Mouse (Mus musculus): Measurements from ENCODE around the gene Prkcb. TPM values are rescaled to one million over a fixed set of nuclear protein-coding genes. Genes with fewer than 3 reads are reported as not detected.
A peak's percentile ranks its signal among the peaks of the same experiment; 100 is the strongest.
"Not testable (repeated sequence)": the region's sequence is repeated elsewhere in the genome, so short reads cannot be mapped to it uniquely, and the experiment has no call there.

Gene Prkcb
- total RNA-seq (2021) (1 to 10 TPM; 3.8 to 4.5 TPM), polyA plus RNA-seq (2012; rRNA removed) (3.6 and 4.5 TPM in 2 replicates)
- long read RNA-seq, transcript Prkcb-202 (17 exons, 2,911 nt): major isoform, 6 of 7 reads
- long read RNA-seq, partial matches to known transcripts: 0 of 7 reads
- long read RNA-seq, other reads (novel, unspliced or antisense): 0 of 7 reads

DNA sequence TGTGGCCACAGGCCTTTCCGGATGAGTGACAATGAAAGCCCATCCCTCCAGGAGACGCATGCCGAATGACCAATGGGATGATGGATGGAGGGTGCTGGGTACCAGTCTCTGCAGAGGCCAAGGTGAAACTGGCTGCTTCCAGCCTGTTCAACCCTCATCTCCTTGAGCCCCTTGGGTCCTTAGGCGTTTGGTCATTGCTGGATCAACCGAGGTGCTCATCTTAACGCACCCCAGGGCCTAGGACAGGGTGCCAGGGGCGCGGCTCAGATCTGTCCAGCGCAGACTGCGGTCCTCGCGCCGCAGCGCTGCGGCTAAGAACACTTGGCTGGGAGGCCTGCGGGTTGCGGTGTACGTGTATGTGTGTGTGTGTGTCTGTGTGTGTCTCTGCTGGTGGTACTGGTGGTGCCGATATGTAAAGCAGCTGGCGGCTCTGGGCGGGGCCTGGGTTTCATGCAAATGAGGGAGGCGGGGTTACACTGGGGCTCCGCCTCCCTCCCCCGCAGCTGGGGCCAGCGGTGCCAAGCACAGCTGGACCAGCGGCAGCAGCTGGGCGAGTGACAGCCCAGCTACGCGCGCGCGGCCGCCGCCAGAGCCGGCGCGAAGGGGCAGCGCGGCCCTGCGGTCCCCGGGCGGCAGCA lies at the start of gene Prkcb:
Prkcb (plus strand) TSS at position 147 of the 638 bp plus-strand sequence.
- Histone ChIP-seq H3K27me3 (ENCODE audit: control insufficient read depth, insufficient read depth, low read length) (peaks cover 2% of the 10 kb centered on the region; the same call in 1 of the 2 replicates), H3K27ac (no peak within 1 kb of the TSS), H3K79me2 (replicated peaks; ENCODE audit: control insufficient read depth, insufficient read depth, low read length) (no peaks in the 10 kb centered on the region), H3K9ac (ENCODE audit: low read depth, low read length) (no peak within 1 kb of the TSS), H3K36me3 (ENCODE audit: control insufficient read depth, insufficient read depth, low read length) (no peaks in the 10 kb centered on the region), H3K4me3 (peak within 1 kb of the TSS; percentile 31; the same call in 1 of the 2 replicates), H3K4me1 (ENCODE audit: control insufficient read depth, insufficient read depth, low read length) (no peaks in the 10 kb centered on the region)
- TF ChIP-seq EP300 (IDR thresholded peaks at IDR 0.05; ENCODE audit: insufficient read depth, low read depth, low read length) (no peak), POLR2A (IDR thresholded peaks at IDR 0.05; ENCODE audit: insufficient read depth, low read depth, low read length) (no peak), CTCF (IDR thresholded peaks at IDR 0.05) (no peak)
- 12% methylated on average over 26 of the region's 42 CpGs for WGBS
- intact Hi-C loops (cut with DNase I): no loop called here
- peak; percentile 67 to 80 for DNase-seq

DNA sequence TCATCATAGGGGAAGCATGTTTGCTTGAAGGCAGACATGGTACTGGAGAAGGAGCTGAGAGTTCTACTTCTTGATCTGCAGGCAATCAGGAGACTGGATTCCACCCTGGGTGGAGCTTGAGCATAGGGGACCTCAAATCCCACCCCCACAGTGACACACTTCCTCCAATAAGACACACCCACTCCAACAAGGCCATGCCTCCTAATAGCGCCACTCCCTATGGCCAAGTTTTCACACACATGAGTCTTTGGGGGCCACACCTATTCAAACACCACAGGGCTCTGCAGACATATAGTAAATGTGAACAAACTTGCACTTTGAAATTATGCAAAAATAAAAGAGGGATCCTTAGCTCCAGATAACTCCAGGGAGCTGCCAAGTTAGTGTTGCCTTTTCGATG lies 49.6 kb upstream of the Prkcb start:
- intact Hi-C loops (cut with DNase I): no loop called here
- H3K36me3 ChIP-seq (ENCODE audit: control insufficient read depth, insufficient read depth, low read length): no peaks in the 10 kb centered on the region
- H3K79me2 ChIP-seq (replicated peaks; ENCODE audit: control insufficient read depth, insufficient read depth, low read length): no peaks in the 10 kb centered on the region
- no peak for DNase-seq
- no peaks in the 10 kb centered on the region for H3K4me1 ChIP-seq (ENCODE audit: control insufficient read depth, insufficient read depth, low read length)
- no peak overlapping the region for H3K4me3 ChIP-seq
- no peak overlapping the region for H3K27ac ChIP-seq
- 76% methylated on average over 2 of the region's 2 CpGs for WGBS
- TF ChIP-seq CTCF (IDR thresholded peaks at IDR 0.05) (no peak), POLR2A (IDR thresholded peaks at IDR 0.05; ENCODE audit: insufficient read depth, low read depth, low read length) (no peak), EP300 (IDR thresholded peaks at IDR 0.05; ENCODE audit: insufficient read depth, low read depth, low read length) (no peak)
- no peak overlapping the region for H3K9ac ChIP-seq (ENCODE audit: low read depth, low read length)
- 0 out of 2 replicates have a peak, but pooled peaks cover 2% of the 10 kb centered on the region for H3K27me3 ChIP-seq (ENCODE audit: control insufficient read depth, insufficient read depth, low read length)

DNA sequence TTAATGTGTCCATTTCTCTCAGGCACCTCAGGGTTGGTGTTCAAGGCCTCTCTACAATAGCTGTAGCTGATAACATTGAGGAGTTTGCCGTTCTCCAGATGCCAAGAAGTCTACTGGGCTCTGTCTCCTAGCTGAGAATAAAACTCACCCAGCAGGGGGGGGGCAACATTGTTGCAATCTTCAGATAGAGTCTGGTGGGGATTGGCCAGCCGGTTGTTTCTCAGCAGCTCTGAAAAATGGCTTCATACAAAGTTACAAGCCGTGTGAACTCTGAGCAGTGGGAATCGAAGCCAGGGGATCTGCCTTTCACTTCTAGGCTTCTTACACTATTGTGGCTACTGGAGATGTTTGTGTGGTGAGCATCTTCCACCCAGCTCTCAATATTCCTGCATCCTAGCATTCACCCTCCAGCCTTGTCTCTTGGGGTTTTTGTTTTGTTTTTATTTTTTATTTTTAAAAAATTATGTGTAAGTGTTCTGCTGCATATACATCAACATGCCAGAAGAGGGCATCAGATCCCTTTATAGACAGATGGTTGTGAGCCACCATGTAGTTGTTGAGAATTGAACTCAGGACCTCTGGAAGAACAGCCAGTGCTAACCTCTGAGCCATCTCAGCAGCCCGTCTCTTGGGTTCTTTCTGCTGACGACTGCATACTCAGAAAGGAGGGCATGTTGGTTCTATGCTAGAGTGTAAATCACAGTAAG lies 48.0 kb upstream of the Prkcb start:
- Histone ChIP-seq H3K36me3 (ENCODE audit: control insufficient read depth, insufficient read depth, low read length) (no peaks in the 10 kb centered on the region), H3K79me2 (replicated peaks; ENCODE audit: control insufficient read depth, insufficient read depth, low read length) (no peaks in the 10 kb centered on the region), H3K9ac (ENCODE audit: low read depth, low read length) (no peak overlapping the region), H3K4me3 (no peak overlapping the region), H3K27me3 (ENCODE audit: control insufficient read depth, insufficient read depth, low read length) (0 out of 2 replicates have a peak, but pooled peaks cover 2% of the 10 kb centered on the region), H3K27ac (no peak overlapping the region), H3K4me1 (ENCODE audit: control insufficient read depth, insufficient read depth, low read length) (no peaks in the 10 kb centered on the region)
- intact Hi-C loops (cut with DNase I): no loop called here
- peak; percentile 25; the same call in 1 of the 2 replicates for TF ChIP-seq CTCF (IDR thresholded peaks at IDR 0.05)
- no peak for TF ChIP-seq POLR2A (IDR thresholded peaks at IDR 0.05; ENCODE audit: insufficient read depth, low read depth, low read length)
- WGBS: 65% methylated on average over 6 of the region's 6 CpGs
- no peak for DNase-seq

DNA sequence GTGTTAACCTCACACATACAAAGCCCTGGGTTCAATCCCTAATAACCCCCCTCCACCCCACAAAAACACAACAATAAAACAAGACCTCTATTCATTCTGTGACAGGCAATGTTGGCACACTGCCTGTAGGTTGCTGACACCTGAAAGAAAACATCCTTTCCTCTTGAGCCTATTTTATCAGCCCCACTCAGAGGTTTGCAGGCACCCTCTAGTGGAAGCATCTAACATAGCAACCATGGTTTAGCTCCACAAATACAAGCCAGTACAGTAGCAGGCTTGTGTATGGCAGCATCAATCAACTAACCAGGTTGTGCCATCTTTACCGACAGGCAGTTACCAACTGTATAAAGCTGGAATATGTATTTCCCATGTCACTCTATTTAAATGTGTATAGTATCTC lies 46.3 kb upstream of the Prkcb start:
- 40% methylated on average over 1 of the region's 1 CpGs for WGBS

DNA sequence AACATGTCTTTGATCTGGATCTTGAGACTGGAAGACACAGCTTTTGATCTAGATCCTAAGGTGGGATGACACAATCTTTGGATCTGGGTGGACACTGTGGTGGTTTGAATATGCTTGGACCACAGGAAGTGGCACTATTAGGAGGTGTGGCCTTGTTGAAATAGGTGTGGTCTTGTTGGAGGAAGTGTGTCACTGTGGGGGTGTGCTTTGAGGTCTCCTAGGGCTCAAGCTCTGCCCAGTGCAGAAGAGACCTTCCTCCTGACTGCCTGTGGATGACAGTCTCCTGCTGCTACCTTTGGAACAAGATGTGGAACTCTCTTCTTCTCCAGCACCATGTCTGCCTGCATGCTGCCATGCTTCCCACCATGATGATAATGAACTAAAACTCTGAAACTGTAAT lies 45.8 kb upstream of the Prkcb start:
- intact Hi-C loops (cut with DNase I): loop anchor here (1.0 kb wide), 1 partner anchor 43 kb away; no protein-coding TSS in a partner anchor
- not testable (repeated sequence) for H3K36me3 ChIP-seq (ENCODE audit: control insufficient read depth, insufficient read depth, low read length)

More for the DNA sequence above, 46.3 kb upstream of the Prkcb start:
- intact Hi-C loops (cut with DNase I): loop anchor here (1.0 kb wide), 1 partner anchor 43 kb away; no protein-coding TSS in a partner anchor
- no peak overlapping the region for H3K9ac ChIP-seq (ENCODE audit: low read depth, low read length)
- DNase-seq: peak in 1 of 2 experiments; percentile 16
- H3K79me2 ChIP-seq (replicated peaks; ENCODE audit: control insufficient read depth, insufficient read depth, low read length): no peaks in the 10 kb centered on the region
- no peak overlapping the region for H3K4me3 ChIP-seq
- TF ChIP-seq CTCF (IDR thresholded peaks at IDR 0.05) (peak; percentile 87), POLR2A (IDR thresholded peaks at IDR 0.05; ENCODE audit: insufficient read depth, low read depth, low read length) (no peak)
- H3K4me1 ChIP-seq (ENCODE audit: control insufficient read depth, insufficient read depth, low read length): no peaks in the 10 kb centered on the region
- H3K27me3 ChIP-seq (ENCODE audit: control insufficient read depth, insufficient read depth, low read length): 0 out of 2 replicates have a peak, but pooled peaks cover 2% of the 10 kb centered on the region
- H3K27ac ChIP-seq: no peak overlapping the region
- H3K36me3 ChIP-seq (ENCODE audit: control insufficient read depth, insufficient read depth, low read length): no peaks in the 10 kb centered on the region

DNA sequence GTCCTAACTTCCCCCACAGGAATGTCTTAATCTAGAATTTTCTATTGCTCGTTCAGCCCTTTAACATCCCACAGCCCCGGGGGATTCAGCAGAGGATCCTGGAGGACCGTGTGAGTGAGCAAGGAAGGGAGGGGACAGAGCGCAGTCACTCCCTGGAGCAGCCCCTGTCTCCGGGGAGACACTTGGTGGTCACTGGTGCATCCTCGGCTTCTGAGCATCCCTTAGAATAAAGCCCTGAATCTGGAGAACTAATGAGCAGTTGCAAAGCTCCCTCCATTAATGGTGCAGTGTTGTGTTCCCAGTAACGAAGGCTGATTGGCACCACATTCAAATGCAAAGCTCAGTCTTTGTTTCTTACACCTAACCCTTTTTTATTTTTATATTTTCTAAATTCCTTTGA lies 44.4 kb upstream of the Prkcb start:
- 0 out of 2 replicates have a peak, but pooled peaks cover 2% of the 10 kb centered on the region for H3K27me3 ChIP-seq (ENCODE audit: control insufficient read depth, insufficient read depth, low read length)
- no peaks in the 10 kb centered on the region for H3K4me1 ChIP-seq (ENCODE audit: control insufficient read depth, insufficient read depth, low read length)
- H3K9ac ChIP-seq (ENCODE audit: low read depth, low read length): no peak overlapping the region
- DNase-seq: no peak
- TF ChIP-seq CTCF (IDR thresholded peaks at IDR 0.05) (no peak), EP300 (IDR thresholded peaks at IDR 0.05; ENCODE audit: insufficient read depth, low read depth, low read length) (no peak), POLR2A (IDR thresholded peaks at IDR 0.05; ENCODE audit: insufficient read depth, low read depth, low read length) (no peak)
- H3K27ac ChIP-seq: no peak overlapping the region
- intact Hi-C loops (cut with DNase I): no loop called here
- WGBS: 43% methylated on average over 7 of the region's 7 CpGs
- H3K4me3 ChIP-seq: no peak overlapping the region
- H3K36me3 ChIP-seq (ENCODE audit: control insufficient read depth, insufficient read depth, low read length): no peaks in the 10 kb centered on the region
- H3K79me2 ChIP-seq (replicated peaks; ENCODE audit: control insufficient read depth, insufficient read depth, low read length): no peaks in the 10 kb centered on the region

More for the DNA sequence above, 45.8 kb upstream of the Prkcb start:
- H3K27me3 ChIP-seq (ENCODE audit: control insufficient read depth, insufficient read depth, low read length); DNase-seq; H3K4me1 ChIP-seq (ENCODE audit: control insufficient read depth, insufficient read depth, low read length); H3K9ac ChIP-seq (ENCODE audit: low read depth, low read length); H3K4me3 ChIP-seq; H3K79me2 ChIP-seq (replicated peaks; ENCODE audit: control insufficient read depth, insufficient read depth, low read length); H3K27ac ChIP-seq: not testable (repeated sequence)

All from heart, adult 2 months (tissue).